Mouse (Mus musculus) cerebellum, postnatal 10 days (tissue): ENCODE measurements around the gene Cab39l.

Experiments
- DNase-seq, 2 experiments: peaks; one replicate each; pipeline ENCODE4 v3.0.0; 2021; ENCODE audit warnings: mixed read lengths in 2 of 2

Gene Cab39l

GRCm38 (mm10) chr14:59513922-59514444, 73.2 kb downstream of the Cab39l start:
- DNase-seq = no peak

DNA sequence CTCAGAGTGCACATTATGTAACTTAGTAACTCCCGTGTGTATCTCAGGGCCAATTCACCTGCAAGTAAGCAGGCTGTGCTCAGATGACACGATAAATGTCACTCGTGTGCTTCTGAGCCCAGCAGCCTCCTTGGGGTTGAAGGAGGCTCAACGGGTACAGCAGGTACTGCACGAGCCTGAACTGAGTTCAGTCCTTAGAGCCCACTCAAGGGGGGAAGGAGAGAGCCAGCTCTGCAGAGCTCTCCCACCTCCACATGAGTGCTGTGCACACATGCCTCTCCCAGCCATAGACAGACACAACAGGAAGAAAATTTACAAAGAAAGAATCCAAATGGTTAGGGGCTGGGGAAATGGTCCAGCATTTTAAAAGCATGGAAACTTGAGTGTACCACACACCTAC, 85.1 kb downstream of the Cab39l start:
- DNase-seq = no peak

GRCm38 (mm10) chr14:59530801-59531200, 90.0 kb downstream of the Cab39l start:
- DNase-seq = no peak

- no peak for DNase-seq
These were observed 92.2 kb downstream of the Cab39l start for GRCm38 (mm10) chr14:59532986-59533385.

DNA sequence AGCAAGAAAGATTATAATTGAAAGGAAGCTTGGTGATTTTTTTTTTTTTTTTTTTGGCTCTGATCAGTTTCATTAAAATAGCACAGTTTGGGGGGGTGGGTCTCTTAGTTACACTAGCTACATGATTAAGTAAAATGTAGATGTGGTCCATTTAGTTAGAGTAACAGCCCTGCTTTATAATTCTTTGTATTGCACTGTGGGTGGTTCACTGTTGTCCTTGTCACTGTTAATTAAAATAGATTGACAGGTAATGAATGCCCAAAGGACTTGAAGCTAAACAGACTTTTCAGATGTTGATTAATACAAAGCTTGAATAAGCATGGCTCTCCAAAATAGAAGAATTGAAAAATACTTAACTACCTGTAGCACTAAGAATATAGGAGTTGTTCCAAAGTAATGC, 93.1 kb downstream of the Cab39l start:
- DNase-seq = no peak

GRCm38 (mm10) chr14:59537829-59538432, 97.2 kb downstream of the Cab39l start:
- no peak for DNase-seq

DNA sequence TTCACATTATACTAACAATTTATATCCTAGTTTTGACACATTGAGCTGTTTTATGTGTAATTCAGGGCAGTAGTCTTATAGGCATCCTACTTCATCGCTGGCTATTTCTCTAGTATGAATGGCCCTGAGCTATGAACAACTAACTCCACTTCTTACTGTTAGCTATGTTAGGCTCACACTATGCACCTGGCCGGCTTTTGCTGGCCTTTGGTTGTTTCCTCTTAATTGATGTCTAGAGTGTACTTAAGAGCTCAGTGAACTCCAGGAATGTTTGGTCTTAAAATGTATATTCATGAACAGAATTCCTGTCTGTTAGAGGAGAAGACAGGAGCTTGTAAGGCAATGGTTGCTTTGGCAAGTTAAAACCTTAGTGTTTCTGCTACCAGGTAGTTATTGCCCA, 99.5 kb downstream of the Cab39l start:
- DNase-seq = no peak

DNA sequence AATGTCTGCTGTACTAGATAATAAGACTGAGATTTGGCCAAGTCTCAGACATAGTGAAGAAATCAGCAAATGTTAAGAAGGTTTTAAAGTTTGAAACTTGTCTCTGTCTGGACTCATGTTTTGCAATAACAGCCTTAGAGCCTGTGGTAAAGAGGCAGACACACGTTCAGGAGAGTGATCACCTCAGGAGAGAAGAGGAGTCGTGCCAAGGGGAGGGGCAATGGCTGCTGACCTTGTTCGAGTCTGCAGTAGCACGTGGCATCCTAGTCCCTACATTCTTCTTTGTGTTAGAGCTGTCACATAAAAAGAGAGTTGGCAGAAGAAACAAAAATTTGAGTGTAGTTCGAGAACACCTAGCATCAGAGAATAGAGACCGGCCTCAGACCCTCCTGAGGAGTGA, 100.0 kb downstream of the Cab39l start:
- DNase-seq = no peak

DNA sequence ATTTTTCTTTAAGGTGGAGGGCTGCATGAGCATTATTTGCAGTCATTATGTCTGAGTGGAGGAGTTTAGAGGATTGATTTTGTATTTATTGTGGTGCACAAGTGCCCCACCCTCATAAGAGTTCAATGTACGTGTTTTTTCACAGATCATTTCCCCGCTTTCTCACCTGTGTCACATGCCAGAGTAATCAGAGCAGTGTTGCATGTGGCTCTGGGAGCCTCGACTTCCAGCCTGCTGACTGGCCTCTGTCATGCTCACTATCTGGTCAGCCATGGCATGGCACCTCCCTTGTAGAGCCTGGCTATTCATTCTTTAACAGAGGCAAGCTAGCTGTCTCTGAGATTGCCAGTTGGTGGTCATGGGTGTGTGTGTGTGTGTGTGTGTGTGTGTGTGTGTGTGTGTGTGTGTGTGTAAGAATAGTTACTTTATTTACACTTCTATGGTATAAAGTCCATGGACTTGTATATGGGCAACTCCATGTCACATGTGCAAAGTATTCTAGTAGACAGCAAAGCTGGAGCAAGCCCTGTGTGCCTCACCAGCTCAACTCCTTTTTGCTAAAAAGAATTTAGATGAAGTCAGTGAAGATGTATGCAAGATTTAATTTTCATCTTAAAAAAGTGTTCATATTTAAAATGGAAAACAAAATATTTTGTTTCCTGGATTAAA, 102.5 kb downstream of the Cab39l start:
- no peak for DNase-seq

DNA sequence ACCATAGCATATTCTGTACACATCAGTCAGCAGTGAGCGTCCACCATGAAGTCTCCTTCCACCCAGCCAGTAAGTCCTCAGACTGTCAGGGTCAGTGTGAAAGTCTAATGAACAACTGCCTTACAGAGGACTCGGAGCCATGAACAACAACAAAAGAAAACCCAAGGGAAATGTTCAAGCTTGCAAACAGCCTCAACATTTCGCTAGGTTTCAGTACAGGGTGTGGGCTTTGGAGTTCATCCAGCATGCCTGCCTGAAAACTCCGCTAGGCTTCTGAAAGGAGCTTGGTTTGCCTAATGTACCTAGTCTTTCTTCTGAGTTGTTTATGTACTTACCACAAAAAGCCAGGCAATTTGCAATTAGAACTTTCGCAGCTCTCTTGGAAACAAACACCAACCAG, 103.2 kb downstream of the Cab39l start:
- DNase-seq = no peak

GRCm38 (mm10) chr14:59546162-59546880, 105.5 kb downstream of the Cab39l start:
- no peak for DNase-seq

GRCm38 (mm10) chr14:59547530-59547929, 106.8 kb downstream of the Cab39l start:
- DNase-seq = no peak

DNA sequence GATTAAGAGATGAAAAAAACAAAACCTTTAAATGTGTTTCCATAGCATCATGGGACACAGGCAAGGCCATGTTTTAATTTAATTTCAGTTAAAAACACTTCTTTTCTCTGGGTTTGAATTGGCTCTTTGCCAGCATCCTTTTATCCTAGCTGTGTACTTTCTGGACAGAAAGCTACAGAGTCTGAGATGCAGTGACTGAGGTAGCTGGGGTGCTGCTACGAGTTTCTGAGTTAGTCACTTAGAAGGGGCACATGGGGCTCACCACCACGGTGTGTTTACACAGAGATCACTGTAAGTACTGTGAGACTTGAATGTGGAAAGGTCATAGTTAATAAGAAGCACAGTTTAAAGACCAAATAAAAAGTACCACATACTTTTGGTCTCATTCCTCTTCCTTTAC, 107.8 kb downstream of the Cab39l start:
- no peak for DNase-seq

DNA sequence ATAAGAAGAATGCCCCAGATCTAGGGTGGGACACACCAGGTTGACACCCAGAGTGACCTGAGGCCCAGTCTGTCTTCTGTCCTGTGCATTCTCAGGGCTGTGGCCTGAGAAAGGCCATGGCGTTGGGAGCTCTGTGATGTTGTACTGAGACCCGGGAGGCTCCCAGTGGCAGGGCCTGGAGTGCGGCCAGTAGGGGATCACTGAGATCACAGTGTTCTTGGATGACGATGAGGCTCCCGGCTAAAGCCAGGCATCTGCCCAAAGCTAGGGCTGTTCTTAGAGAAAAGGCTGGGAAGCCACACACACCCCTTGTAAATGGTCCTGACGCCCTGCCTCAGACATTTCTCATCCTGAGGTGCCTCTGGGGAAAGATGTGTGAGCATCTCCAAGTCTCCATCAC, 108.3 kb downstream of the Cab39l start:
- peak; percentile 13 to 56 for DNase-seq

DNA sequence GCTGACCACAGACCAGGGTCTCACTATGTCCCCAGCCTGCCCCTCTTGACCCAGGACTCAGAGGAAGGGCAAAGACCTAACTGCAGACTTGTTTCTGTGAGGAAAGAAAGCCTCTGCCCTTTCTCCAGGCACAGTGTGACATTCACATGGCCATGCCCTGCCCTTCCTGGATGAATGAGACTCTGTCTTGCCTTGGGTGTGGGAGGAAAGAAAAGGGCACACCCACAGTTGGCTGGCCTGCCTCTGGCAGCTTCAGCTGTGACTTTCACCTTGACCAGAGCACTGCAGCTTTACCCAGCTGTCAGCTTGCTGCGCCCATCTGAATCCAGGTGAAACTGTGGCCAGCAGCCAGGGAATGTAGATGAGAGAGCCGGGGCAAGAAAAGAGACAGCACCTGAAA, 110.1 kb downstream of the Cab39l start:
- DNase-seq = no peak

- DNase-seq = no peak
These were observed 111.2 kb downstream of the Cab39l start for GRCm38 (mm10) chr14:59551956-59552355.

GRCm38 (mm10) chr14:59554025-59554424, 113.3 kb downstream of the Cab39l start:
- no peak for DNase-seq

GRCm38 (mm10) chr14:59555018-59555417, 114.2 kb downstream of the Cab39l start:
- DNase-seq = no peak

GRCm38 (mm10) chr14:59555928-59556531, 115.3 kb downstream of the Cab39l start:
- peak; percentile 86 to 90 for DNase-seq

GRCm38 (mm10) chr14:59557071-59557470, 116.3 kb downstream of the Cab39l start:
- DNase-seq = no peak

DNA sequence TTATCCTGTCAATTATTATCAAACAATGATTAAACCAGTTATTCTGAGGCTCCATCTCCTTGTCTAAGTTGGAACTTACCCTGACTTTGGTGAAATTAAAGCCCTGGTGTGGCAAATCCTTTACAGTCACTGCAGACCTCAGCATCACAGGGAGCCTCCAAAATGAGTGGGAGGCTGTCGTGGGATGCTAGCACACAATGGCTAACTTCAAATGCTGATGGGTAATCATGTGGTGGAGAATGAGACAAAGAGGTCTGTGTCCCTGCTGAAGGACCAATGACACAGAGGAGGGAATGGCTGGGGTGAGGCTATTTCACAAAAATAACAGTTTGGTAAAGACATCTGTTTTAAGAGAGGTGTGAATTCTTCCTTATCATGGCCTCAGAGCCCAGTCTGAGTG, 117.1 kb downstream of the Cab39l start:
- no peak for DNase-seq

DNA sequence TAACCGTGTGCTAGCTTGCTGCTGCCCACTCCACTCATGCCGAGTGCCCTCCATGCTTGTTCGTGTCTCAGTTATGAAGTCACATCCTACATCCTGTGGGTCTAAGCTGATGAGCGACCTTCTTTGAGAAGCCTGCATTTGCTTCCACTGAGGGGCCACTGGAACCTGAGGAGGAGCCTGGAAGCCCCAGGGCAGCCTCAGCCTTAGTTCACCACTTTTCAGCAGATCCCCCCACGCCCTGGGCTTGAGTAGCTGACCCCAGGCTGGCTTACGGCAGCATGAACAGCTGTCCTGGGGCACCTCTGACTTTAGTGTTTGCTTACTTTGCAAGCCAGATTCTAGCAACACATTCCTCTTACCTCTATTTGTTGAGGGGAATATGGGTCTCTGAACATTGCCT, 126.0 kb downstream of the Cab39l start:
- no peak for DNase-seq

GRCm38 (mm10) chr14:59576385-59576784, 135.6 kb downstream of the Cab39l start:
- DNase-seq = no peak

- DNase-seq = peak in 1 of 2 experiments; percentile 11
These were observed 149.8 kb downstream of the Cab39l start for GRCm38 (mm10) chr14:59590614-59591013.
